15 mouse cellular contexts compared by ENCODE assay signal in the genomic region with DNA sequence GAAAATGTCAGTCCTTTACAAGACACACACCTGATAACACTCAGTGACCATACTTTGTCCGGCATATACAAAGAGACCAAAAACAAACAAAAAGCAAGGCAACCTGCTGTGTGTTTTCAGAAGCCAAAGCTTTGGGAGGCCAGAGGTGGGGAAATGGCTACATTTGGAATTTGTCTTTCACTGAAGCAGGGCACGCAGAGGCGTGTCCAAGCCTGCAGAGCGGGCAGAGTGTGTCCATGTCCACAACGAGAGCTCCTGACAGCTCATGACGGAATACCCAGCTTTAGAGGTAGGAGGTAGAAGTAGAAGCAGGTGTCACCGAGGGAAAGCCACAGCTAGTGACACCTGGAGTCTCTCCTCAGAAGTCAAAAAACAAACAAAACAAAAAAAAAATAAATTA. TPM values are rescaled to one million over a fixed set of nuclear protein-coding genes. Genes with fewer than 3 reads are reported as not detected.
DNase-seq lines count a peak whose midpoint lies in the region; ATAC-seq lines count a peak whose summit lies in the region.
"Had no signal": no experiment of that assay in that cellular context is flagged by ENCODE, and none has a peak within 500 bp of the region (broad histone marks: within the 10 kb centered on the region; RNA-seq: fewer than 3 reads in every experiment).

No protein-coding gene starts in this region.

- no peaks in the 10 kb centered on the region for H3K9me3 ChIP-seq in intestine, embryonic 16.5 days (ENCODE audit: control insufficient read depth, low read length)
- no peaks in the 10 kb centered on the region for H3K9me3 ChIP-seq in intestine, embryonic 15.5 days
- H3K9me3 ChIP-seq in stomach, embryonic 14.5 days (ENCODE audit: control insufficient read depth, low read depth, low read length), result no peaks in the 10 kb centered on the region
- H3K9me3 ChIP-seq: liver, embryonic 15.5 days; neural tube, embryonic 13.5 days had no signal

- no peak overlapping the region for H3K4me2 ChIP-seq in intestine, embryonic 16.5 days (ENCODE audit: low read depth, low read length)
- no peak overlapping the region for H3K4me2 ChIP-seq in intestine, embryonic 15.5 days (replicated peaks)
- no peak overlapping the region for H3K4me2 ChIP-seq in stomach, embryonic 14.5 days (replicated peaks; ENCODE audit: low read depth, low read length)
- H3K4me2 ChIP-seq: liver, embryonic 15.5 days; neural tube, embryonic 13.5 days had no signal

- H3K9ac ChIP-seq in intestine, embryonic 16.5 days (ENCODE audit: low read depth, low read length), result no peak overlapping the region
- no peak overlapping the region for H3K9ac ChIP-seq in intestine, embryonic 15.5 days
- H3K9ac ChIP-seq in stomach, embryonic 14.5 days (replicated peaks; ENCODE audit: low read depth, low read length), result no peak overlapping the region
- H3K9ac ChIP-seq: forebrain, postnatal 0 days; liver, embryonic 15.5 days; neural tube, embryonic 13.5 days had no signal

- DNase-seq in urinary bladder, adult 2 months (ENCODE audit: low spot score), result peak; percentile 52
- DNase-seq in urinary bladder, postnatal 4 days (ENCODE audit: low spot score in 2 of 2), result no peak
- no peak for DNase-seq in frontal cortex, postnatal 14 days (ENCODE audit: low spot score in 2 of 2)
- DNase-seq: forebrain, postnatal 0 days; gastrocnemius, adult 2 months; heart, adult 2 months; lung, postnatal 14 days; right cerebral cortex, postnatal 14 days; thymus, postnatal 36 days had no signal

- no peak overlapping the region for H3K4me3 ChIP-seq in intestine, embryonic 16.5 days (ENCODE audit: low read length)
- no peak overlapping the region for H3K4me3 ChIP-seq in intestine, embryonic 15.5 days (replicated peaks)
- H3K4me3 ChIP-seq in stomach, embryonic 14.5 days (ENCODE audit: low read depth, low read length), result no peak overlapping the region
- H3K4me3 ChIP-seq: gastrocnemius, adult 2 months; heart, adult 2 months; liver, embryonic 15.5 days; neural tube, embryonic 13.5 days had no signal

- peak; percentile 40; the same call in 1 of the 2 replicates for ATAC-seq in intestine, embryonic 16.5 days
- ATAC-seq in intestine, embryonic 15.5 days, result no peak
- 0 out of 2 replicates have a peak, but pooled peaks have one; percentile 51 for ATAC-seq in stomach, embryonic 14.5 days (ENCODE audit: insufficient number of reproducible peaks, insufficient read depth, low FRiP score, low read depth)
- no peak for ATAC-seq in cerebellum, adult (ENCODE audit: insufficient number of reproducible peaks, low FRiP score, low TSS enrichment)
- ATAC-seq: forebrain, postnatal 0 days had no signal

- no peaks in the 10 kb centered on the region for H3K4me1 ChIP-seq in intestine, embryonic 16.5 days (ENCODE audit: control insufficient read depth, insufficient read depth, low read length)
- H3K4me1 ChIP-seq in intestine, embryonic 15.5 days (replicated peaks), result no peaks in the 10 kb centered on the region
- H3K4me1 ChIP-seq in stomach, embryonic 14.5 days (ENCODE audit: control insufficient read depth, insufficient read depth, low read length), result no peaks in the 10 kb centered on the region
- H3K4me1 ChIP-seq: liver, embryonic 15.5 days had no signal

- no peaks in the 10 kb centered on the region for H3K27me3 ChIP-seq in intestine, embryonic 16.5 days (replicated peaks; ENCODE audit: control insufficient read depth, insufficient read depth, low read length)
- H3K27me3 ChIP-seq in intestine, embryonic 15.5 days (replicated peaks), result no peaks in the 10 kb centered on the region
- no peaks in the 10 kb centered on the region for H3K27me3 ChIP-seq in stomach, embryonic 14.5 days (ENCODE audit: control insufficient read depth, insufficient read depth, low read length)
- H3K27me3 ChIP-seq: liver, embryonic 15.5 days; neural tube, embryonic 13.5 days had no signal

- no peak overlapping the region for H3K27ac ChIP-seq in intestine, embryonic 16.5 days (ENCODE audit: low read length)
- no peak overlapping the region for H3K27ac ChIP-seq in intestine, embryonic 15.5 days
- no peak overlapping the region; the same call in 1 of the 2 replicates for H3K27ac ChIP-seq in stomach, embryonic 14.5 days (ENCODE audit: low read length)
- H3K27ac ChIP-seq: gastrocnemius, adult 2 months; heart, adult 2 months; liver, embryonic 15.5 days; neural tube, embryonic 13.5 days had no signal

- no peaks in the 10 kb centered on the region for H3K36me3 ChIP-seq in intestine, embryonic 16.5 days (ENCODE audit: control insufficient read depth, insufficient read depth, low read length)
- H3K36me3 ChIP-seq in intestine, embryonic 15.5 days, result no peaks in the 10 kb centered on the region
- H3K36me3 ChIP-seq in stomach, embryonic 14.5 days (ENCODE audit: control insufficient read depth, insufficient read depth, low read length), result no peaks in the 10 kb centered on the region
- H3K36me3 ChIP-seq: liver, embryonic 15.5 days; neural tube, embryonic 13.5 days had no signal

- WGBS in intestine, embryonic 16.5 days, result 47% methylated on average over 7 of the region's 7 CpGs
- WGBS in intestine, embryonic 15.5 days, result 53% methylated on average over 7 of the region's 7 CpGs
- 44% methylated on average over 7 of the region's 7 CpGs for WGBS in stomach, embryonic 14.5 days

RNA-seq across cellular contexts. Expression of a gene that starts 53.2 kb away (rescaled TPM):
- 4.7 TPM in 2 replicates for polyA plus RNA-seq in intestine, embryonic 16.5 days (2015; fragmentation: Nextera tagmentation; extraction: Ambion mirVana)
- 7.9 and 8.1 TPM in 2 replicates for polyA plus RNA-seq in intestine, embryonic 15.5 days (2015; fragmentation: Nextera tagmentation; extraction: Ambion mirVana)
- 5.9 and 8.0 TPM in 2 replicates for polyA plus RNA-seq in urinary bladder, adult 2 months (2012; rRNA removed)
- polyA plus RNA-seq in stomach, embryonic 14.5 days (2014; fragmentation: Nextera tagmentation; extraction: Ambion mirVana), result 19.2 and 20.5 TPM in 2 replicates

Comparison
In these comparisons a context has a peak if more than half of its experiments do, and no peak if none do; other contexts are left out.
1. ATAC-seq: peak in intestine, embryonic 16.5 days (single experiment) and stomach, embryonic 14.5 days (single experiment); none in intestine, embryonic 15.5 days (single experiment) and cerebellum, adult (single experiment).